Mouse (Mus musculus): ENCODE results near the gene Grxcr1.

Grxcr1 gene

DNA sequence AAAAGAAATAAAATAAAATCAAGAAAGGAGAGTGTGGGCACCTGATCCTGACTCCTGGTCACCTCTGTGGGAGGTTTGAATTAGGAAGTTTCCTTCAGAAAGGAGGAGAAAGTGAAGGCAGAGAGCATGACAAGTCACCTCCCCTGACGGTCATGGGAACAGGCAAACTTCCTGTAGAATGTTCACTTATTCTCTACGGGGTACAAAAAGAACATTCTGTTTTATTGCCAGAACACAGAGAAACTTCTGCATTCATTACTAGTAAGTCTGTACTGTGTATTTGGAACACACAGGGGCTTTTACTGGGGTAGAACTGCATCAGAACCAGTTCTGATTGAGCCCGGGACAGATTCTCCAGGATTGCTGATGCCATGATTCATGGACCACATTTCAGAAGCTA, 55.5 kb downstream of the Grxcr1 start:
- DNase-seq (ENCODE audit: low spot score in 2 of 2) = no peak

DNA sequence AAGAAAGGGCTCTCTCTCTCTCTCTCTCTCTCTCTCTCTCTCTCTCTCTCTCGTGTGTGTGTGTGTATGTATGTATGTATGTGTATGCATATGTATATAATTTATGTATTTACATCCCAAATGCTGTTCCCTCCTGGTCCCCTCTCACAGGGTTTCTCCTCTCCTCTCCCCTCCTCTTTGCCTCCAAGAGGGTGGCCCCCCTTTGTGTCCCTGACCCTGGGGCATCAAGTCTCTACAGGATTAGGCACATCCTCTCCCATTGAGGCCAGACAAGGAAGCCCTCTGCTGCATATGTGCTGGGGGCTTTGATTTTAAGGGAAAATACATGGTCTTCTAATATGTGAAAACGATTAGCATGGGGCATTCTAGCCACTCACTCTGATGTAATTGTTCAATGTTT, 61.5 kb downstream of the Grxcr1 start:
- no peak for DNase-seq (ENCODE audit: low spot score in 2 of 2)

DNA sequence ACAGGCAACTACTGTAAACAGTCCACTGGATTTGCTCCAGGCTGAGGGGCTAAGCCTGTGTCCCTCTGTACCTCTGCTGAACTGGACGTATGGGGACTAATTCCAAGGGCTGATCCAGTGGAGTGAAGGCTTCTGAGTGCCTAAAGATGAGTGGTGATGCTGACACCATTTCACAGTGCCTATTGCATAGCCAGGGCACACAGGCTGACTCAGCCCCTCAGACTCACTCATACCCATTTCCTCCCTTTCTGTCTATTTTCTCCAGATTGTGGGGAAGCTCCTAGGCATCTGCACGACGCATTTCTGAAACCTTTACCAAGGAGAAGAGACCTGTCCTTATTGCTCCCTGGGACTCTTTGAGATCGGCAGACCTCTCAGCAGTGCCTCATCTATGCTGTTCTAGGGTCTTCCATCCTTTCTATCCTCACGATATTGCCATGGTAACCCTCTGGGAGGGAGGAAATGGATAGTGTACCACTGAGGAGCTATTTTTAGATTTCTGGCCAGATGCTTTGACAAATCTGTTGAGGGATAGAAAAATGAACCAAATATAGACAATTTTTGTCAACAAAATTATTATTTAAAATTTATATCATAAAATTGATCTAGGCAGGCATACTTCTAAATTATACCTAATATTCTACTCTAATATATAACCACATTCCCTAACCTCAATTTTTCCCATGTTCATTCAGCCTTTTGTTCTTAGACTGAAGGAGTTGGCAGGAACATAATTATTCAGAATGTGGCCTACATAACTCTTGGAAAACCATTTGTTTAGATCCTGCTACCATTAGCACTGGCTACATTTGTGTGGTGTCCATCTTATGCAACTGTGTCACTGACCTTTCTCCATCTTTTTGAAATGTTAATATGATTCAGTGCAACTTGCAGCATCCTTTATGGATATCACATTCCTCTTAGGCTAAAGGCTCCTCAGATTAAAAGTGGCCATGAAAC, 66.3 kb downstream of the Grxcr1 start:
- no peak for DNase-seq (ENCODE audit: low spot score in 2 of 2)

DNA sequence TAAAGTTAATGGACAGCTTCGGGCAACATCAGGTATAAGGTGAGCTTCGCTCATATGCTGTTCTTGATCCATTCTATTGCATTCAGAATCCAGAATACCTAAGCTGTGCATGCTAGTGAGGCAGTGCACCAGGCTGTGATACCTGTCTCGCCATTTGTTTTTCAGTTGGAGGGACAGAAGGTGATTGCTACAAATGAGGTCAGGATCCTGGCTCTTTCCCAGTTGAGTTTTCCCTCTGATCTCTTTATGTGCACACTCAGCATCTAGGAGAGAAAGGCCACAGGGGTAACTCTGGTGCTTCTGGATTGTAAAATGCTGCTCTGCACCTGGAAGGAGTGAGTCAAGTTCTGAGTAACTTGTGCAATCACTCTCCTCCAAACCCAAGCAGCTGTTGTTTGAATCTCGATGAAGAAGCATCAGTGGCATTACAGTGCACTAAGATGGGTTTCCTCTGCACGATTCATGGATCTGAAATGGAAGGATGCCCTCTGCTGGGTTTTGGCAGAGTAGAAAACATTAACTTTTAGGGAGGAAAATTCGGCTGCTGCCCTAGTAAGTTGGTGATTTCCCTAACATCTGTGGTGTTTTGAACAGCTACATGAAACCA, 80.9 kb downstream of the Grxcr1 start:
- DNase-seq (ENCODE audit: low spot score in 2 of 2) = no peak

DNA sequence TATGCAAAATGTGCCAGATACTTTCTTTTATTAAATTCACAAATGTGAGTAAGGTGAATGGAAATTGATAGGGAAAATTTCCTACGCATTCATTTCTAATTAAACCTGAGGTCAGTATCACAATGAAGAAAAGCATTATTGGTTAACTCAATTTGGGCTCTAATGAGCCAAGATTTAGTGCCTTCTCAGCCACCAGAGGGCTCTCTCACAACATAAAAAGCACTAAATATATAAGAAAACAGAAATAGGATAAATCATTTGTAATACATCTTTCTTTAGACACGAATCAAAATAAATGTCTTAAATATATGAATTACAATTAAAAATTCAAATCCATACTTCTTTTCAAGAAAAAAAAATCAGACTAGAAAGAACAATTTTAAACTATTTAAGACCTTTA, 89.2 kb downstream of the Grxcr1 start:
- no peak for DNase-seq (ENCODE audit: low spot score in 2 of 2)

DNA sequence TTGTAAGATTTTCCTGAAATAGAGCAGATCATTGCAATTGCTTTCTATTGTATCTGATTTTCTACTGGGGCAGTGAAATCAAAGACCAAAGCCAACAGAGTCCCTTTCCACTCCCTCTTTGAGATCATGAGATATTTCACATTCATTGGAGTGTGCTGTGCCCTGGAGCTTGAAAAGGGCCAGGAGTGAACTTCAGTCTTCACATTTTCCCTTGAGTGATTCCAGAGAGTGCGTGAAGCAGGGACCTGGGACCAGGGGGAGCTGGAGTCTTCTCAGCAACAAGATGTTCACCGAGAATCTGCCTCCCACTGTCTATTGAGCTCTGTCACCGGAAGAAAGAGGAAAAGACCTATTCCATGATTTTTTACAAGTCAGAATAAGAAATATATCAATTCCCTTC, 91.2 kb downstream of the Grxcr1 start:
- DNase-seq (ENCODE audit: low spot score in 2 of 2) = no peak

DNA sequence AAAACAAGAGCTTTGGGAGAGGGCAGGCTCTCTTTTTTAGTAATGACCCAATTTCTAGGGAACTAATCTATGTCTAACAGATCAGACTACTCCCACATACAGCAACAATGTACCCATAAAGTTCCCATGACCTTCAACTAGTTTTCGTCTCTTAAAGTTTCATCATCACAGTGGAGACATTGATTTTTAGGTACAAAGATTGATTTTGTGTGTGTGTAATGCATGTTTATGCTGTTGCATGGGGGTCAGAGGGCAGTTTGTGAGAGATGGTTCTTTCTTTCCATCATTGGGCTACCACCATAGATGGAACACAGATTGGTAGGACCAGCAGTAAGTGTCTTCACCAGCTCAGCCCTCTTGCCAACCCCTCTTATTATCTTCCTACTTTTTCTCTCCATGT, 93.8 kb downstream of the Grxcr1 start:
- DNase-seq (ENCODE audit: low spot score in 2 of 2) = no peak

DNA sequence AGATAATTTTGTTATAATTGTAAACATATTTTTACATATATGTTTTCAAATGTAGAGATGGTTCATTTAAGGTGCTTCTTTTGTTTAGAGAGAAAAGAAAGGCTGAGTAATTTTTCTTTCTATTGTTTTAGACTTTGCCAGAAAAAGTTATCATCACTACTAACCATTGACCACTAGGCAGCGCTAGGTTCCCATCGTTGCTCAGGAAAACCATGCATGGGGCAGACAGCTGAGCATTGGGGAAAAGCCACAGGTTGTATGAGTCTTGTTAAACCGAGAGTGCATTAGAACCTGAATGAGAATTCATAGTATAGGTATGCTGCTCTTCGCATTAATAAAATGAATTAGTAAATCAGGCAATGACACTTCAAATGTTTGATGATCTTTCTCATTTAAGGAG, 96.8 kb downstream of the Grxcr1 start:
- peak in 1 of 2 experiments; percentile 12 for DNase-seq (ENCODE audit: low spot score in 2 of 2)

DNA sequence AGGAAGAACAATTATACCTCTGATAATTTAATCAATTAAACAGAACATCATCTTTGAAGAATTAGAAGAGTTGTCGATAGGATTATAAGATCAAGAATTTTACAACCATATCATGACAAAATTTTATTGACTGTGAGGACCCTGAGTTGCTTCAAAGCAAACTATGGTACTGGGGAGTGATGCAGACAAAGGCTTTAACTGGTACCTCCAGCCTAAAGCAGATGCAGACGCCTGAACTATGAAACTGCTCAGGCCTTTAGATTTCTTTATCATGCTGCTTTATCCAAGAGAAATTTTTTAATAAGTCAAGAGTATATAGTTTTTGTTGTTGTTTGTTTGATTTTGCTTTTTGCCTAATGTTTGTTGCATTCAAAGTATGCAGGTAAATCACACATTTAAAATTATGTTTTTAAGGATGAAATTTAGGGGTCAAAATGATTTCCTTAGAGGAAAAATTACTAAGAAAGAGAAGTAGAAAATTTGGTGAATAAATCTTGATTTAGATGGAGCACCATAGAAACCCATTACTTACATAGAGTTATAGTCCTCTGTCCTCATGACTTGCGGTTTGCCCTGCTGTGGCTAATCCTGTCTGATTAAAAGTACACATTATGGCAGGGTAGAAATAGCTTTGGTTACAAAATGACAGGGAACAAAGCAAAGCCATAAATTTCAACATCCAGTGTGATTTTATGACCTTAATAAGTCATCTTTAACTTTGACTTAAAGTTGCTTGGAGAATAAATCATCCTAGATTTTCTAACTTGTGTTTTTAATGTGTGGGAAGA, 97.4 kb downstream of the Grxcr1 start:
- DNase-seq (ENCODE audit: low spot score in 2 of 2) = no peak

DNA sequence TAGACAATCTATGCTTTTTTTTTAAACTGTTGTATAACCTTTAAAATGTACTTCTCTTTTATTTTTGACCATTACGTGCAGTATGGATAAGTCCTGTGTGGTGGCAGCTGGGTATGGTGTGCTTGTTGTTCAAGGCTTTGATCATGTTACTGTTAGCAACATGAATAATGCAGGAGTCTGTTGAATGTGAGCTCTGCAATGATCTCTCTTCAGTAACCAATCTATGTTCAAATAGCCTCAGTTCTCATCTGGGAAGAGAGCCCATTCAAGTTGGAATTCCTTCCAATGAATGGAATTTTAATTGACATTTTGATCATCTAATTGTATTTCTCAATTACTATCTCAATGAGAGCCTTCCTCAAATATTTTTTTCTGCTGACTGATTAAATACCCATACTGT, 115.2 kb downstream of the Grxcr1 start:
- DNase-seq (ENCODE audit: low spot score in 2 of 2) = no peak

DNA sequence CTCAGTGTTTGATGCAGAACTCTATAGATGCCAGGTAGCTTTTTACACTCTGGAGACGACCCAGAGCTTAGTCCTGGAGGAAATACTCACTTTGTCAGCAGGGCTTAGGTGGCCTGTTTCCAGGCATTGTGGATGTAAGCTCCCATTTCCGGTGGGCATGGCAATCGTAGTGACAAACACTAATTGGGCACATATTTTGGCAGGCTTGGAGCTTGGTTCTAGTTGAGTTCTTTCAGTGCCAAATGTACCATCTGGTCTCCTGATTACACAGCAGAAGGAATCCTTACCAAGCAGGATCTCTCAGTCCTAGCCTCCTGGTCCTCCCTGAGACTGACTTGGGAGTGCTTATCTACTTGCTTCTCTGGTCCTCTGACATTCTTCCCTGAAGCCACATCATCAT, 118.3 kb downstream of the Grxcr1 start:
- no peak for DNase-seq (ENCODE audit: low spot score in 2 of 2)

DNA sequence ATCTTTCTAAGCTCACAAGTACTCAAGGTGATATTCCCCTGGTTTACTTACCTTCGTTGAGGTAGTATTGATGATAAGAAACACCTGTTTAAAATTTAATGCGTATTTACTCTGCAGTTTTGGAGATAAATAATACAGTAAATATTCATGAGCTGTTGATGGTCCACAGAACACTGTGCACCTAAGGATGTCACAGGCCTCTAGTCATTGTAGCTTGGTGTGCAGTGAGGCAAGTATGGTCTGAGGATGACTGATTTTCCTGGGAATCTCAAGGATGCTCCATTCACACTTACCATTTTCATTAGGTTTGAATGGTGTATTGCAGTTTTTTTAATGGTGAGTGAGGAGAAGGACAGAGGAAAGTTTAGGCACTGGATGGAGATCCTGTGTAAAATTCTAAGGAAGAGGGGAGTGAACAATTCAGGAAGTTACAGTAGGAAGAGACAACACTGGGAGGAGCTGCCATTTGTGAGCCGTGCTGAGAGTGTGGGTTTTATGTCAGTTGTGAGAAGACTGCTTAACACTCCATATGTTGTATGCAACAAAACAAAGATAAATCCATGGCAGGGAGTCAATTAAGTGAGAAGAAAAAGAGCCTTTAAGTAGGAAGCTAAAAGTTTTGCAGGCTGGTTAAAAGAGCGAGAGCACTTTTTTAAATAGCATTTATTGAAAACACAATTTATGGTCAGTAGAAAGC, 118.9 kb downstream of the Grxcr1 start:
- DNase-seq (ENCODE audit: low spot score in 2 of 2) = no peak

DNA sequence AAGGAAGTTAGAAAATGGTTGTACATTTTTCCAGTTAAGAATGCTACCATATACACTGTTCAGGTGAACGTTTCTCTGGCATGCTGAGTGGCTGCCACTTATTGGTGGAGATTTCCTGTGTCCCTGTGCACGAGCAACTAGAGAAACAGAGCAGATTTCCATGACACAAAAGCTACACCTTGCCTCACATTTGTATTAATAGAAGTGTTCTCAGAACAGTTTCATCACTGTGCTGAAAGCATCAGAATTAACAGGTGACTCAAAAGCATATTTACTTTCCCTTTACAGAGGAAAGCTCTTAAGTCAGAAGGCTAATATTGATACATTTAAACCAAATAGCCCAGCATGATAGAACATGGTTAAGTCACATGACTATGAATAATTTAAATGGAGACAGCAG, 130.9 kb downstream of the Grxcr1 start:
- DNase-seq (ENCODE audit: low spot score in 2 of 2) = no peak

DNA sequence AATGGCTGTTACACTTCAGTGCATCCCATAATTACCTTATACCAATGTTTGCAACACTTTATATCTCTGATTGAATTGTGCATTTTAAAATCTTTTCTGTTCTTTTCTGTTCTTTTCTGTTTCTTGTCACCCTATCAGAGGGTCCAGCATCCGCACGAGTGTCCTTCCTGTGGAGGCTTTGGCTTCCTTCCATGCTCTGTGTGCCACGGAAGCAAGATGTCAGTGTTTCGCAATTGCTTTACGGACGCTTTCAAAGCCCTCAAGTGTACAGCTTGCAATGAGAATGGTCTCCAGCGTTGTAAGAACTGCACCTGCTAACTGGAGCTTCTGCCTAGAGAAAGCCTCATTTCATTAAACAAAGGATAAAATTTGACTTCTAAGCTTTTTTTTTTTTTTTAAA, 134.3 kb downstream of the Grxcr1 start:
- no peak for DNase-seq (ENCODE audit: low spot score in 2 of 2)

Data from spleen, postnatal 10 days (tissue).